Mouse (Mus musculus): ENCODE measurements around the gene Atg7.

GRCm38 (mm10) chr6:114849787-114850186 is 206.9 kb downstream of the Atg7 start:
- TF ChIP-seq CTCF (IDR thresholded peaks at IDR 0.05; ENCODE audit: low read depth, low read length): no peak
- TF ChIP-seq POLR2A (IDR thresholded peaks at IDR 0.05; ENCODE audit: extremely low read depth, insufficient read depth, low read length): no peak
